Mouse (Mus musculus) liver, adult 2 months (tissue): ENCODE measurements around the gene Syncrip.

Experiments used
- CTCF ChIP-seq: fragments of 200-500 bp; IDR thresholded peaks from 2 replicates; pipeline ENCODE4 v1.5.1; 2011; ENCODE audit warnings: low read depth, low read length, control low read depth
- POLR2A ChIP-seq: fragments of 200-500 bp; IDR thresholded peaks from 2 replicates; pipeline ENCODE4 v1.6.1; 2011; ENCODE audit warnings: low read length, control low read depth; ENCODE audit not compliant: insufficient read depth; ENCODE audit errors: extremely low read depth

GRCm38 (mm10) chr9:88398461-88398860, 83.9 kb downstream of the Syncrip start:
- TF ChIP-seq POLR2A (no peak), CTCF (peak; percentile 16; the same call in 1 of the 2 replicates)
